Mouse (Mus musculus): ENCODE data around the gene Gm3468. TPM values are rescaled to one million over a fixed set of nuclear protein-coding genes. Genes with fewer than 3 reads are reported as not detected.
A peak's percentile ranks its signal among the peaks of the same experiment; 100 is the strongest.
"Not testable (repeated sequence)": the region's sequence is repeated elsewhere in the genome, so short reads cannot be mapped to it uniquely, and the experiment has no call there.

Gm3468 gene
- polyA plus RNA-seq (2012; rRNA removed) = 0.05 TPM in 2 replicates

GRCm38 (mm10) chr14:6108272-6108925 is at the start of gene Gm3468:
Gene Gm3468, minus strand, starts transcription at chr14:6108665.
- 1% methylated on average over 50 of the region's 51 CpGs for WGBS
- H3K27ac ChIP-seq (ENCODE audit: insufficient read depth, low read depth, low read length); H3K4me1 ChIP-seq (ENCODE audit: control insufficient read depth, insufficient read depth, low read length); H3K36me3 ChIP-seq (ENCODE audit: control insufficient read depth, insufficient read depth, low read length); H3K27me3 ChIP-seq (replicated peaks; ENCODE audit: control insufficient read depth, insufficient read depth, low read length): not testable (repeated sequence)
- peak; percentile 27 for DNase-seq
- H3K4me3 ChIP-seq (ENCODE audit: insufficient read depth, low read depth, low read length) = peak within 1 kb of the TSS; percentile 39; the same call in 1 of the 2 replicates

- DNase-seq = not testable (repeated sequence)
- WGBS = no CpG with 5 or more reads among the region's 1 CpGs
Measured at GRCm38 (mm10) chr14:6125707-6126106, 17.2 kb upstream of the Gm3468 start, which contains the start of gene Gm3476. Gene Gm3476, minus strand, starts transcription at chr14:6125807.

GRCm38 (mm10) chr14:6107500-6107899 is 965 bp downstream of the Gm3468 start:
- WGBS = 6% methylated on average over 9 of the region's 9 CpGs
- H3K27ac ChIP-seq (ENCODE audit: insufficient read depth, low read depth, low read length); H3K36me3 ChIP-seq (ENCODE audit: control insufficient read depth, insufficient read depth, low read length); H3K4me1 ChIP-seq (ENCODE audit: control insufficient read depth, insufficient read depth, low read length); H3K4me3 ChIP-seq (ENCODE audit: insufficient read depth, low read depth, low read length); DNase-seq; H3K27me3 ChIP-seq (replicated peaks; ENCODE audit: control insufficient read depth, insufficient read depth, low read length): not testable (repeated sequence)

More at GRCm38 (mm10) chr14:6125707-6126106, 17.2 kb upstream of the Gm3468 start, which contains the start of gene Gm3476:
- not testable (repeated sequence) for H3K4me1 ChIP-seq (ENCODE audit: control insufficient read depth, insufficient read depth, low read length); H3K4me3 ChIP-seq (ENCODE audit: insufficient read depth, low read depth, low read length); H3K36me3 ChIP-seq (ENCODE audit: control insufficient read depth, insufficient read depth, low read length); H3K27ac ChIP-seq (ENCODE audit: insufficient read depth, low read depth, low read length); H3K27me3 ChIP-seq (replicated peaks; ENCODE audit: control insufficient read depth, insufficient read depth, low read length)

GRCm38 (mm10) chr14:6093842-6094241 is 14.6 kb downstream of the Gm3468 start, which contains the start of gene Gm8206:
Gene Gm8206, minus strand, starts transcription at chr14:6093942.
- not testable (repeated sequence) for H3K36me3 ChIP-seq (ENCODE audit: control insufficient read depth, insufficient read depth, low read length); H3K4me1 ChIP-seq (ENCODE audit: control insufficient read depth, insufficient read depth, low read length); DNase-seq; H3K27ac ChIP-seq (ENCODE audit: insufficient read depth, low read depth, low read length); H3K4me3 ChIP-seq (ENCODE audit: insufficient read depth, low read depth, low read length); H3K27me3 ChIP-seq (replicated peaks; ENCODE audit: control insufficient read depth, insufficient read depth, low read length)
- 94% methylated on average over 3 of the region's 3 CpGs for WGBS

- H3K27ac ChIP-seq (ENCODE audit: insufficient read depth, low read depth, low read length); H3K27me3 ChIP-seq (replicated peaks; ENCODE audit: control insufficient read depth, insufficient read depth, low read length); H3K4me1 ChIP-seq (ENCODE audit: control insufficient read depth, insufficient read depth, low read length); H3K4me3 ChIP-seq (ENCODE audit: insufficient read depth, low read depth, low read length); DNase-seq; H3K36me3 ChIP-seq (ENCODE audit: control insufficient read depth, insufficient read depth, low read length): not testable (repeated sequence)
- WGBS = 86% methylated on average over 4 of the region's 4 CpGs
Measured at GRCm38 (mm10) chr14:6058167-6058566, 50.3 kb downstream of the Gm3468 start, which contains the start of gene Gm6337. Gene Gm6337, minus strand, starts transcription at chr14:6058267.

Other genes starting within 250 kb of the Gm3468 start
- gene Gm8237, start 228.3 kb downstream of the Gm3468 start, polyA plus RNA-seq (2012; rRNA removed) = not detected in 2 replicates
- 0.04 TPM in 1 of 2 replicates, not detected in the other for gene Gm3248, start 146.9 kb downstream of the Gm3468 start, polyA plus RNA-seq (2012; rRNA removed)
- not detected in 2 replicates for gene Gm3453, start 129.5 kb downstream of the Gm3468 start, polyA plus RNA-seq (2012; rRNA removed)
- gene Gm6337, start 50.4 kb downstream of the Gm3468 start, polyA plus RNA-seq (2012; rRNA removed) = not detected in 2 replicates
- not detected in 2 replicates for gene Gm8206, start 14.7 kb downstream of the Gm3468 start, polyA plus RNA-seq (2012; rRNA removed)
- not detected in 2 replicates for gene Gm3476, start 17.1 kb upstream of the Gm3468 start, polyA plus RNA-seq (2012; rRNA removed)
- gene Gm21560, start 110.6 kb upstream of the Gm3468 start, polyA plus RNA-seq (2012; rRNA removed) = not detected in 2 replicates
- 0.16 TPM in 1 of 2 replicates, not detected in the other for gene Gm3411, start 178.6 kb upstream of the Gm3468 start, polyA plus RNA-seq (2012; rRNA removed)
- not detected in 2 replicates for gene Gm21103, start 196.2 kb upstream of the Gm3468 start, polyA plus RNA-seq (2012; rRNA removed)
- gene Gm3618, start 235.0 kb upstream of the Gm3468 start, polyA plus RNA-seq (2012; rRNA removed) = not detected in 2 replicates